Mouse (Mus musculus) urinary bladder, adult 2 months (tissue): ENCODE results near the gene Lrrc45. TPM values are rescaled to one million over a fixed set of nuclear protein-coding genes. Genes with fewer than 3 reads are reported as not detected.
"Not testable (repeated sequence)": the region's sequence is repeated elsewhere in the genome, so short reads cannot be mapped to it uniquely, and the experiment has no call there.

Source experiments
- DNase-seq: peaks from one replicate; pipeline ENCODE4 v3.0.0; 2022; ENCODE audit warnings: low spot score
- polyA plus RNA-seq: library from polyadenylated mRNA; depleted of rRNA; stranded (reverse); fragments of >200 nt; gene quantifications from 2 replicates; pipeline ENCODE4 v1.2.3, GENCODE M21; 2012; rRNA removed

Lrrc45 gene
- 54.6 and 66.6 TPM in 2 replicates for polyA plus RNA-seq

DNA sequence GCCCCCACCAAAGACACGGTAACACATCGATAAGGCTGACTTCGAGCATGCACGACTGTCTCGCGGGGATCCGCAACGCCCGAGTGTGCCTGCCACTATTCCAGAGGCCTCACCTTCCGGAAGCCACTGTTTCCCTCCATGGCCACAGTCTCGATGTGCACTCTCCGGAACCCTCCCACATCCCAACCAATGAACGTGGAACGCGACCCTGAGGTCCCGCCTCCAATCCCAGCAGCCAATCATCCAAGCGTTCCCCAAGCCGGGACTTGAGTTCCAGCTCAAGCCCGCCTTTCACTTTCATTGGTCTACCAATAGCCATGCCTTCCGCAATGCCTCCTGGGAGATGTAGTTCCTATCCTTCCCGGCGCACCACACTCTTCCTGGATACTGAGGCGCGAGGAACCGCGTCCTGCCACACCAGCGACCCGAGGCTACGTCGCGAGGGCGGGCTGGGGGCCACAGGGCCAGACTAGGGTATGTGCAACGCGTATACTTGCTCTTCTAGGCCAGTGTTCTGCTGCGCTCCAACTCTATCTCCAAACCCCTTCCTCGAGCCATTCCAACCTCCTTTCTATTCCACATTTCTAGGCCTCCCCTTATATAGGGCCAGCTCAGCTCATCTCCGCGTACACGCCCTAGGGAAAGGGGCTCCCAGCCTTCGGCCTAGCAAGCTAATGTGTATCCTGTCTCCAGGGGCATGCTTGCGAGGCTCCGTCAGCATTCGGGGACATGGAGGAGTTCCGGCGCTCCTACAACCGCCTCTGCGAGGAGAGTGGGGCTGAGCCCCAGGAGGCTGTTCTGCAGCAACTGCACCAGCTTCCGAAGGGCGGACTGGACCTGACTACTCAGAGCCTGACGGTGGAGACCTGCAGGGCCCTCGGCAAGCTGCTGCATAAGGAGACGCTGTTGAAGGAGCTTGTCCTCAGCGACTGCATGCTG lies at the start of gene Lrrc45, which contains the start of gene Cenpx:
Gene Lrrc45, plus strand, starts transcription at position 346 of the 939 bp plus-strand sequence.
Gene Cenpx, minus strand, starts transcription at position 159 of the 939 bp plus-strand sequence.
- peak; percentile 82 for DNase-seq

DNA sequence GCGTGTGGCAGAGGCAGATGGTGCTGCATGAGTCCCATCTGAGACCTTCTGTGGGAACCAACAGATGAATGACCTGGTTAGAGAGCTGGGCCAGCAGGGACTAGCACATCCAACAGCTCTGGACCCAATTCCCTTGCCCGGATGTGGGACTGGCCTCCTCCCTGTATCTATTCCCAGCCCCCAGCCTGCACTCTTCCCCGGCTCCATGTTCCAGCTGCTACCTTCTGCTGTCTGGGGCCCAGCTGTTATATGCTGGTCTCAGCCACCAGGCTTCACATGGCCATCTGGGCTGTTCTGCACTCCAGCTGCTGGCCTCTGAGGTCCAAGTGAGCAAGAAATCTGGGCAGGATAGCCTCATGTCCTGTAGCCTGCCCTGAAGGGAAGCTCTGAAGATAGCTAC lies 48.3 kb upstream of the Lrrc45 start:
- no peak for DNase-seq

DNA sequence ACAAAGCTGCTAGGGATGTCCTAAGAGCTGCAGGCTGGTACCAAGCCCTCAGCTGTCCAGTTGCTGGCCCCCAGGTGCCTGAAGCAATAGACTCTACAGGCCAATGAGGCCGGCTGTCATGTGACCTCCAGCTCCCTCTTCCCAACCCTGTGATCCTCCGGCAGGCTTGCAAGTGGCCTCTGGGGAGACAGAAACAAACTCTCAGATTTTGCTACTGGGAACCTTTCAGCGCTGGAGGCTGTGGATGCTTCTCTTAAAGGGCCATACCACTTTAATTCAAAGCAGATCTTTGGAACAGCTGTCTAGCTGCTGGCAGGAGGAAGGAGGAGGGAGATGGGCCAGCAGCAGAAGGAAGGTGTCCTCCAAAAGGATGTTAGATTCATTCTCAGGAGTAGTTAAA lies 47.1 kb upstream of the Lrrc45 start:
- no peak for DNase-seq

DNA sequence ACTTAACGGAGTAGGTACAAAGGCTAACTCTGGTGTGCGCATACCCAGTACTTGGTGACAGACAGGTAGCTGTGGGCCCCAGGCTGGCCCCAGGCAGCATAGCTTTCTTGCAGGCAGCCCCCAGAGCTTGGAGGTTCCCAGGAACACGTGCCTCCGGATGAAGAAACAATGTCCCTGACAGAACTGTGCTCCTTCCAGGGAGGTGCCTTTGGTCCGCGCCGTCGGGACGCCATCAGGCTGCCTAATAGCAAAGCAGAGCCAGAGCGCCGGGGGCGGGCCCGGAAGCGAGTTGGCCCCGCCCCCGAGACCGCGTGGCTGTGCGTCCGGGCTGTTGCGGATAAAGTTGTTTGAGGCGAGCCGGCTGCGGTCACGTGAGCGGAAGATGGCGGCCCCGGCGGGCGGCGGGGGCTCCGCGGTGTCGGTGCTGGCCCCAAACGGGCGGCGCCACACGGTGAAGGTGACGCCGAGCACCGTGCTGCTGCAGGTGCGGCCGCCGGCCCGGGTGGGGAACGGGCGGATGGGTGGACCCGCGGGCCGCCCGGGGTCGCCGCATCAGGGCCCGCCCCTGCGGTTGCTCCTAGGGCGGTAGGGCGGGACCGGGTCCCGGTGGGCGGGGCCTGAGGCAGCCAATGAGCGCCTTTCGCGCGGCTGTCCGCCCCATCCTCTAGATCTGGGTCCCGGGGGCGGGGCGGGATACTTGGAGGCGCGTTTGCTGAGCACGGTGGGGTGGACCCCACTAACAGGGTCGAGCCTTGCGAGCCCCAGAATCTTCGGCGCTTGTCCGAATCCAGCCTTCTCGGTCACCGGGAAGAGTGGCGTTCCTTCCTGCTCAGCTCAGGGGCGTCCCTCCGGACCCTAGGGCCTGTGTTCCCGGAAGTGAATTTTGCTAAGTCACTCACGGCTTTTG lies 40.8 kb upstream of the Lrrc45 start, which contains the start of gene Aspscr1:
Gene Aspscr1, plus strand, starts transcription at position 287 of the 907 bp plus-strand sequence.
- peak; percentile 97 for DNase-seq

DNA sequence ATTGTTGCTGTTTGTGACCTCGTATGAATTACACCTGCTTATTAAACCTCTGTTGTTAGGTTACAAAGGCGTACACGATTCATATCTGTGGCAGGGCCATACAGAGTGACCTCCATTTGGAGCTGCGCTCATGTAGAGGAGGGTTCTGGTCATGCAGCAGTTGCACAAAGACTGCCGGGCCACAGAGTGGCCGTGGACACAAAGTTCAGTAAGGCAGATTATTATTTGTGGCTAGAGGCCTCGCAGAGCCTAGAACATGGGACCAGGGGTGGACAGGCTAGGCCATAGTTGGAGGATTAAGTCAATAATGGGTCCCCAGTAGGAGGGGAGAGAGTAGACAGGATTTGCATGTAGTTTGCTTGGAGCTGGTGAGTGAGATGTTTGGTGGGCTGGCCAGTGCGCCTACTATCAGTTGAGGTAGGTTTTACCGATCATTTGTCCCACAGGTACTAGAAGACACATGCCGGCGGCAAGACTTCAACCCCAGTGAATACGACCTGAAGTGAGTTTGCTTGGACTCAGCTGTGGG lies 40.1 kb upstream of the Lrrc45 start:
- DNase-seq: no peak

DNA sequence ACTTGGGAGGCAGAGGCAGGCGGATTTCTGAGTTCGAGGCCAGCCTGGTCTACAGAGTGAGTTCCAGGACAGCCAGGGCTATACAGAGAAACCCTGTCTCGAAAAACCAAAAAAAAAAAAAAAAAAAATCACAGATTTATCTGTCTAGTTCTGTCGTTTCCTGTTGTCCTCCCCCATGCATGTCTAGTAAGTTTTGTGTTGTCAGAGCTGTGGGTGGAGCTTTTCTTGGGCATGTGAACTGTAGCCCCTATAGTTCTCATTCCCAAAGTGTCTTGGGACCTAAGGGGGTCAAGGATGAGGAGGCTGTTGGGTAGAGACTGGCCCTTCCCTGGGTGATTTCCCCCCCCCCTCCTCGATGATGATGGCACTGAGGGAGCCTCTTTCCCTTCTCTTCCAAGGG lies 37.9 kb upstream of the Lrrc45 start:
- not testable (repeated sequence) for DNase-seq

DNA sequence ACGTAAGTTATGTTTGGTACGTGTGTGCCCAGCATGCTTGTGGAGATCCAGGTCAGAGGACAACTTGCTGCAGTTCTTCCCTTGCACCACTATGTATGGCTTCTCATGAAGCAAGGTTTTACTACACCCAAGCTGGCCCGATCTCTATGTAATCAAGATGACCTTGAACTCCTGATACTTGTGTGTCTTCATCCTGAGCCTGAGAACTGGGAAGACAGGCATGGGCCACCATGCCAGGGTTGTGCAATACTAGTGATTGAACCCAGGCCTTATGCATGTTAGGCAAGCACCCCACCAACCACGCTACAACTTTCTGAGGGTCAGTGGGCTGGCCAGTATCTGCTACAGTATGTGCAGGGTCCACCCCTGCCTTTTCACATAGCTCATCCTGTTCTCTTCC lies 36.8 kb upstream of the Lrrc45 start:
- DNase-seq: no peak

DNA sequence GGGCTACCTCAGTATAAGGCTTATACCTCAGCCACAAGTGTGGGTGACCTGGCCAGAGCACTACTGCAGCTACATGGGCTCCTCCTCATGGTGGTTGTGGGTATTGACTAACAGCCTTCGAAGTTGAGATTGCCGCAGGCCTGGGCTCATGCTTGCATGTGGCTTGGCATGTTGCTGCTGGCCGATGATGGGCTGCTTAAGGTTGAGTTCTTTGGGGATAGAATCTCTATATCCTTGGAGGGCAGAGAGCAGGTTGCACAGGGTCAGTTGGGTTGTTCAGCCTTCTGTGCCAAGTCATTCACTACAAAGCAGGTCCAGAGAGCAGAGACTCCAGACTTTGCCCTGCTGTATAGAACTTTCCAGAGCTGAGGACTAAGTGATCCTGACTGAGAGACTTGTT lies 33.8 kb upstream of the Lrrc45 start:
- DNase-seq: no peak

DNA sequence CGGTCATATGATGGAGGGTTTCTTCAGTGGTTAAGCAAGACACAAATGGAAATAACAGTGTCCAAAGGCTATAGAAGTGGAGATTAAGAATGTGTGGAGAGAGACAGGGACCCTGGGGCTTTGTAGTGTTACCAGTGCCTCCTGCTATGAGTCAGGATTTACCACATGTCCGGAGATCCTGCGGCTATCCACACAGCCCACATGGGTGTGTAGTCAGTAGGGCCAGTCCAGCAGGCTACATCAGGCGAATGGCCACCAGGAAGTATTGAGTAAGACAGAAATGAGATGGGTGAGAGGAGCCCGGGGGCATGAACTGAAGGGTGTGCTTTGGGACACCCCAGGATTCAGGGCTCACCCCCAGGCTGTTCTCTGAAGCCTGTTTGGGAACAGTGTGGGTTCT lies 31.0 kb upstream of the Lrrc45 start:
- no peak for DNase-seq

DNA sequence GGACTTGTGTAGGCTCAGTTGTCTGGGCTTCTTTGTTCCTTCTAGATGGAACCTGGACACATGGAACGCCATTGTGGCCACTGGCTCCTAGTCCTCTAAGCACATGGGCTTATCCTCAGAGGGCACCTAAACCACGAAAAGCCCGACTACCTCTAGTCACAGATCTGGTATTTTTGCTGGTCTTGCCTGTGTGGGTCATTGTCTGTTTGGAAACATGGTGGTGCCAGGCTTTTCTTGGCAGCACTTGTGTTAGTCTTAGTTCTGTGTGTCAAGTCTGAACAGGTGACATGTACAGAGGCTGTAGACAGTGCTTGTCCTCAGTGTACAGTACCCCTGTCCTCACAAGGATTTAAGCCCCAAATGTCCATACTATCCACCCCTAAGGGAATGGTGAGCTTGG lies 30.2 kb upstream of the Lrrc45 start:
- DNase-seq: no peak

DNA sequence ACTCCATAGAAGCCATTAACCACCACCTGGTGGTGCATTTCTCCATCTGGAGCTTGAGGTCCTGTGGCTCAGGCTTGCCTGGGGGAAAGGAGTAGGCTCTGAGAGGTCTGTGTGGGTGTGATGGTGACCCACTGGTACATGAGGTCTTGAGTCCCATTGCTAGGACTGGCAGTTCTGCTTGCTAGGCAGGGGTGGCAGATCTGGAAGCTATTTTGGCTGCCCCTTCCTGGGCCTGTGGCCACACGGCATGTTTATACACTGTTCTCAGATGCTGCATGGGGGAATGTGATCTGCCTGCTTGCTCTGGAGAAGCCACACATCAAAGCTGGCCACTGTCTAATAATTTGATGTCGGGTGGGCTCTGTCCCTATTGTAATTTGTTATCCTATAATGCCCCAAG lies 29.6 kb upstream of the Lrrc45 start:
- DNase-seq: no peak

DNA sequence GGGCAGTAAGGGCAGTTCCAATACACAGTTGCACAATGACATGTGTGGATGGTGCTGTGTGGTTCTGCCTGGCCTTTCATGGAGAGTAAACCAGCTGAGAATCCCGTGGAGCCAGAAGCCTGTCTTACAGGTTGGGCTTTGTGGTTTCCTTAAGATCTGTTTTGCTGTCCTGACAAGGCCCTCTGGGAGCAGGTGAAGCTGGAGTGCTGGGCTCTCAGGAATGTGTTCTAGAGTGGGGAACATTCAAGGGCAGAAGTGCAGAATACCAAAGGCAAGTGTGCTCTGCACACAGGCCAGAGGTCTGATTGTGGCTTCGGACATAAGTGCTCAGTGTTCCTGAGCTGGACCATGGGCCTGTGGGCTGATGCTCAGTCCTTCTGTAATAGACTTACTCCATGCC lies 29.1 kb upstream of the Lrrc45 start:
- no peak for DNase-seq

DNA sequence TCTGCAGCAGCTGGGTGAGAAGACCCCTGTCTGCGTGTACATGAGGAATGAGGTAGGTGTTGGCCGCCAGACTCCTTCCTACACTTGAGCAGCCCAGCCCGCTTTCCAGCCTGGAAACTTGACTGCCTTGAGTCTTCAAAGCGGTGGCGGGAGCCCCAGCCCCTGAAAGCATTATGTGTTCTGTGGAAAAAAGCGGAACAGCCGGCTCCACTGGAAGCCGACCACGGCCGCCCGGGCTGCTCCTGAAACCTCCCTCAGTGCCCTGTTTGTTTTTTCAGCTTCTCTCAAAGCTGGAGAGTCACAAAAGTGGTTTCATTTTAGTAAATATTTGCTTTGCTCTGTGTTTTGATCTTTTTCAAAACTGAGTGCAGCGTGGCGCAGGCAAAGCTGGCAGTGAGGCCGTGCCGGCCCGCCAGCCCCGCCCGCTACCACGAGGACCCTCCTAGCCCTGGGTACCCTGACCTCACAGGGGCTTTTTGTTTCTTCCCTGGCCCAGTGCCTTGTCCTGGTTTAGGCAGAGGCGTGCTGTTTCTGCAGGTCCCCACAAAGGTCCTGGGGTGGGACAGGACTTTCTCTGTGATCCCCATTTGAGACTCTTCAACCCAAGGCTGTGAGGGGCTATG lies 27.0 kb upstream of the Lrrc45 start:
- no peak for DNase-seq

DNA sequence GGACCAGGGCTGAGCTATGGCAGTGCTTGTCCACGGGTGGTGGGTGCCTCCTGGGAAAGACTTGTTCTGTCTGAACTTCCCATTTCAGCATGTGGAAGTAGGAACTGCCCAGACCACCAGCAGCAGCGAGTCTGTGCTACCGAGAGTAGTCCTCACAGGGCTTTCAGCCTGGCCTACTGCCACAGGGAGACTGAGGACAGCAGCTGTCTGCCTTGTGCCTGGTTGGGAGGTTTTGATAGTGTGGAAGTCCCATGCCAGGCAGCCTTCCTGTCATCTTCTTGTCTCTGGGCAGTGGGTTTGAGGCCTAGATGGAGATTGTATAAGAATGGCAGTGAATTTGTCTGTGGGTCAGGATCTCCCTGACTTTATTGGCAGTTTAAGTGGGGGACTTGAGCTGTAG lies 24.4 kb upstream of the Lrrc45 start:
- no peak for DNase-seq

DNA sequence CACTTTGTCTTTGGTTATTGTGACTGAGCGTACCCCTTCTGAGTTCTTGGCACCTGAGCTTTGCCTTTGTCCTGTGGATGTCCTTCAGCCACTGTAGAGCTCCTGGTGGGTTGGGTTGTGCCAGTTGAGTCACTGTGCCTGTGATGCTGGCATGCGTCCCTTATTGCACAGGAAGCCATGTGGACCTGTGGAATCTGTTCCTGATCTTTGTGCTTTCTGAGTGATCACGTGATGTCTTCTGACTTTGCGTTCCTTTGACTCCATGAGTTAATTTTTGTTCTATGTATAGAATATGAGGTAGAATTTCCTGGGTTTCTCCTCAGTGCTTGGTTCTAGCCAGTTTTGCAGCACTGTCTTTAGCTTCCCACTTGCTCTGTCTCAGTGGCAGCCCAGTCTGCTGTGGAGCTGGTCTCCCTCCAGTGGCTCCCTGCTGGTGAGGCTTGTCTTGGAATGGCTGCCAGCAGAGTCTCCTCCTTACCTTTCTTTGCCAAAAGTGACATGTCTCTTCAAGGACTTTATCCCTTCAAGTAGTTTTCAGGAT lies 21.2 kb upstream of the Lrrc45 start:
- no peak for DNase-seq

DNA sequence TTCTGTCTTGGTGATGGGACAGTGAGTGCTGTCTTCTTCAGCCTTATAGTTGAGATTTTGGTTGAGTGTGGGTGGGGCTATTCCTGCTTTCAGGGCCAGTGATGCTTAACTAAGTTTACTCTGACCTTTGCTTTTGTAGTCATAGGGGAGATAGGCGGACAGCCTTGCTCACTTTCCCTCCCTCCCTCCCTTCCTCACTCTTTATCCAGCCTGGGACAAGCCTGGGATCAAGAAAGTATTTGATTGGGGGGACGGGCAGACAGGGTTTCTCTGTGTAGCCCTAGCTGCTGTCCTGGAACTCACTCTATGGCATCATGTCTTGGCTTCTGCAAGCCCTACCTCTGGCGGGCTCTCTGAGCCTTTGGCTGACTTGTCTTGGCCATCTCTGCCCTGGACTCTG lies 20.3 kb upstream of the Lrrc45 start:
- DNase-seq: no peak

DNA sequence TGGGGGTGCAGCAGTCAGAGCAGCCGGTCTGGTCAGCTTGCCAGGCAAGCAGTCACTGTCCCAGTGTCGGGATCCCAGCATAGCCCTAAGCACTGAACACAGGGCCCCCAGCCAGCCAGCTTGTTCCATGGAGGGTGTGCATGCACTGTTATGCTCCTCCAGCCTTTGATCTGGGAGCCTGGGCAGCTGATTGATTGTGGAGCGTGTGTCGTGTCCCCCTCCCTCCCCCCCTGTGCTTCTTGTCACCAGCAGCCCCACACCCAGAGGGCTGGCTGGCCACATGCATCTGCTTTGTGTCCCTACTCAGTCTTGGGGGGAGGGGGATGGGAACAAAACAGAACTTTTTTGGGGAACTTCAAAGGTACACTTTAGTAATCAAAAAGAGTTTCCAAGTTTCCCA lies 18.5 kb upstream of the Lrrc45 start:
- DNase-seq: no peak

DNA sequence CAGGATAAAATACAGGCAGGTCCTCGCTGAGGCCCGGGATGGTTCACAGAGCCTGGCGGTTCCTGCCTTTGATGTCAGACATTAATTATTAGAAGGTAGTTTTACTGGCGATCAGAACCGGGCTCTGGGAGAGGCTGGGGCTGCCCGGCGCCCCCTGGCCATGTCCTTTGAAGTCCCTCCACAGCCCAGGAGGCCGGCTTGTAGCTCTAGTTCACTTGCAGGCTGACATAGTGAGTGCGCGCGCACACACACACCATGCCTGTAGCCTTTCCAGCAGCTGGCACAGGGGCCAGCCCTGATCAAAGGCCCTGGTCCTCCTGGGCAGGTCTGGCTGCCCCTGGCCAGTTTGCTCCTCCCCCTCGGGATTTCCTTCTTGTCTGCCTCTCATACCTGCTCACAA lies 18.1 kb upstream of the Lrrc45 start:
- no peak for DNase-seq

DNA sequence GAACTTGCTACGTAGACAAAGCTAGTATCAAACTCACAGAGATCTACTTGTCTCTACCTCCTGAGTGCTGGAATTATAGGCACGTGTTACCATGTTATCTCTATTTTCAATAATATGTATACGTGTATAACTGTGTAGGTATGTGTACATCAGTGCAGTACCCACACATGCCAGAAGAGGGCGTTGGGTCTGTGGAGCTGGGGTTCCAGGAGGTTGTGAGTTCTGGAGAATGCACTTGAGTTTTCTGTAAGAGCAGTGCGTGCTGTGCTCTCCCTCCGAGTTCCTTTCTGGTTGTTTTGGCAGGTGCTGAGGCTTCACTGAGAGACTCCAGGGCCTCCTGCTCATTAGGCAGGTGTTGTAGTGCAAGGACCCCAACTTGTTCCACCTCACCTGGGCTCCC lies 17.2 kb upstream of the Lrrc45 start:
- DNase-seq: no peak

DNA sequence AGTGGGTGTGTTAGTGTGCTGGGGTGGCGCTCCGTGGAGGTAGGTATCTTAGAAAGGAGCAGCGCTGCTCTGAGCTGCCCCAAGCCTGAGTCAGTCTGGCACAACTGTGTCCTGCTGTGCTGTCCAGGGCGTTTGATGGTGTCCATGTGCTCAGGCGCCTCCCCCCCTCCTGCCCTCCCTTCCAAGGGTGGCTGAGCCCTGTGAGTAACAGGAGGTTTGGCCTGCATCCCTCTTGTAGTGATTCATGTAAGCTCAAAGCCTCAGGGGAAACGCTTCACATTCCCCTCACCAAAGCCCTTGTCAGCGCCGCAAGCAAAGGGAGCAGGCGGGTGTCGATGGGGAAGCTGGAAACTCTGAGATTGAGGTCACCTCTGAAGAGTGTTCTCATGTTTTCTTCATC lies 16.0 kb upstream of the Lrrc45 start:
- DNase-seq: no peak

DNA sequence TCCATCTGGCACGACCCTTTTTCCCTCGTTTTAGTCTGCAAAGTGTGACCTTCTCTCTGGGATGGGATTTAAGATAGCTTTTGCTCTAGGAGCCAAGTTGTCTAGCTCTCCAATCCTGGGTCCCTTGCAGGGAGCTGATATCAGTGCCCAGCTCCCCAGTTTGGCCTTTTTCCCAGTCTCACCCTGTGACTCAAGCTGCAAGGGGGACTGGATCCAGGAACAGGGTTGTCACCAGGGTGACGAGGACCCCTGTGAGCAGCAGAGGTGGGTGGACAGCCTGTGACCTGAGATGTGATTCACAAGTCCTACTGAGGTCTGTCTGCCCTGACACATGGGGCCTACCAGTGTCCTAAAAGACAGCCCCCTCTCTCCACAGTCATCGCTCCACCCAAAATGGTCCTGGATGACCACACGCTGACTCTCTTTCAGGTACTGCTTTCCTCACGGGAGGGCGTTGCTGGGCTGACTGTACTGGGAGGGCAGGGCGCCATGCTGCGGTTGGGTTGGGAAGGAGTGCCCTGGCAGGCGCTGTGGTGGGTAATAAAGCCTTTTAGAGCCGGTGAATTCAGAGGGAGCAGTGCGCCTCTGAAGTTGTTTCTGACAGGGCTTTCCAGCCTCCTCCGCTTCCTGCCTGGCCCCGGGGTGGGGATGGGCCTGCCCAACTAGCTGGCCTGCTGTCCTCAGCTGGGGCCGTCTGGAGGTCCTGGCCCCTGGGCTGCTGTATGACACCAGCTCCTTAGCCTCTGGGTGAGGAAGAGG lies 9.8 kb upstream of the Lrrc45 start:
- no peak for DNase-seq
